Mouse (Mus musculus): ENCODE data around the gene Fndc7.
"Not testable (repeated sequence)": the region's sequence is repeated elsewhere in the genome, so short reads cannot be mapped to it uniquely, and the experiment has no call there.

Fndc7 gene

DNA sequence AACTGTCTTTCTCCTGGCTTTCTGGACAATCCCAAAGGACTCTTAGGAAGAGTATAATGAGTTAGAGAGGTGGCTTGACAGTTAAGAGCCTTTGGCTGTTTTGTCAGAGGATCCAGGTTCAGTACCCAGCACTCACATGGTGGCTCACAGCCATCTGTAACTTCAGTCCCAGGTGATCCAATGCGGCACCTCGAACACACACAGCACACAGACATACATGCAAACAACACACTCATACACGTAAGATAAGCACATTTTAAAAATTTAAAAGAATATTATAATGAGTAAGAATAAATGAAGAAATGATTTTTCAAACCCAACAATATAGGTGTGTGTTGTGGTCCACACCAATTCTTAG, 2.2 kb downstream of the Fndc7 start:
- in situ Hi-C loops (cut with MboI, MseI): loop anchor here (5.0 kb wide), 1 partner anchor 95 kb away; no protein-coding TSS in a partner anchor

- in situ Hi-C loops (cut with MboI, MseI): loop anchor here (5.0 kb wide), 1 partner anchor 95 kb away; no protein-coding TSS in a partner anchor
These were observed 2.7 kb downstream of the Fndc7 start for GRCm38 (mm10) chr3:108886934-108887617.

DNA sequence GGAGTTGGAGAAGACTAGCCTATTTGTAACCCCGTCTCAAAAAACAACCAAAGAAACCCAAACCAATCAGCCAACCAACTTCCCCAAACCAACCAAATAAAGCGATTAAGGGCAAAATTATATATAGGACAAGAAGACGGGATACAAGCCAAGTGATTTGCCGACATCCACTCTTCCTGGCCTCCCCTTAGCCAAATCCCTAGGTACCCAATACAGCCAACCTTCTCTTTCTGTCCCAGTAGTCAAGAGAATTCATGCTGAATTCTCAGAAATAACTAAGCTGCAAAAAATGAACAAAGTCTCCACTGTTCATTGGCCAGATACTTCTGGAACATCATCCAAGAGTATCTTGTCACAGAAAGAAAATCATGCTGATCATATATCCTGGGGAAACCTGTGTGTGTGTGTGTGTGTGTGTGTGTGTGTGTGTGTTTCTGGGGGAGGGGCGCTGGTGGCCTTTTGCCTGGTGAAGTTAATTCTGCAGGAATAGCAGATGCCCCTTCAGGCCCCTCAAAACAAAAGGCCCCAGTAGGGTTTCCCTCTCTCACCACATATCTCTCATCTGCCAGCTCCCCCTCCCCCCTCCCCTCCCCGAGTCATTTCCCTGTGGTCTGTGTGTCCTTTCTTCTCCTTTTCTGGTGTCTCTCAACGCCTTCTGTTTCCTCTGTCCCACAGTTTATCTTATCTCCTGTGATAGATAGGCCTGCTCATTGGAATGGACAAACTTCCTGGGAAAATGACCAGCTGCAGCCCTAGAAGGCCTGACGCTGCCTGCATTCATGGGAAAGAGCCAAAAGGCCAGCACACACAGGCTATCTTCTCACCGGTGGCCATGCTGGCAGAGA, 3.9 kb downstream of the Fndc7 start:
- in situ Hi-C loops (cut with MboI, MseI): loop anchor here (5.0 kb wide), 1 partner anchor 94 kb away; no protein-coding TSS in a partner anchor

DNA sequence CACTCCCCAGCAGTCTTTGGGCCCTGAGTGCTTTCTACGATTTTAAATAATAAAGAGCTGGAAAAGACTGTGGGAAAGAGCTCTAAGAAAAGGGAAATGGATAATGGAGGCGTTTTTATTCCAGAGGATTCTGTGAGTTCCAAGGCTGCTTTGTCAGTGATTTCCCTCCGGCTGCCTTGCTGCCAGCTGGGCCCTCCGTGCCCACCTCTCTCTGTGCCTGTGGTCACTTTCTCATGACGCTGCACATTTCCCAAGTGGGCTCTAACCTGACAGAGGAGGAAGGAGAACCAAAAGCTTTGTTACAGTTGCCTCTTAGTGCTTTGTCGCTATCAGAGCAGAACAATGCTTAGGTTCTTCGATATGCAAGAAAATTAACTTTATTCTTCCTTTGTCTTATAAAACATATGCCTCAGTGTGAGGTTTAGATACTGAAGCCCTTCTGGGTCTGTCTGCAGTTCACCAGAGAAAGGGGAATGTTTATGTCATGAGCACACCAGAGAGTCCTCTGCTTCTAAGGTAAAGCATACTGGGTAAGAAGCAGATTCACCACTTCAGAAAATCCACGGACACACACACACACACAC, 5.0 kb downstream of the Fndc7 start:
- in situ Hi-C loops (cut with MboI, MseI): loop anchor here (5.0 kb wide), 1 partner anchor 92 kb away; no protein-coding TSS in a partner anchor

DNA sequence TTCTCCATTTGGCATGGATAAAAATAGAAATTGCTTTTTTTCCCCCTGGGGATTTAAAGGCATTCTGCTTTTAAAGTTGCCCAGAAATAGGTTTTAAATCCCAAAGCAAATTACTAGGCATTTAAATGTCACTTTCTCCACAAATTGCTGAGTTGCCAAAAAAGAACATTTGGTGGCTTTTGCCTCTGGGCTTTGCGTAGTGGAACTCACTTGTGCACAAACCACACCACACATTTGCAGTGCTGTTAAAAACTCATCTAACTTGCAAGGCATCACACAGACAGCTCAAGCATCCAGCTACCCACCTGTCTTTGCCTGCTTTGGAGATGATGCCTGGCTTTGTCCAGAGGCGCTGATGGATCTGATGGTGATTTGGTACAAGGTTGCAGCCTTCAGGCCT, 6.7 kb downstream of the Fndc7 start:
- in situ Hi-C loops (cut with MboI, MseI): no loop called here

GRCm38 (mm10) chr3:108881873-108882272, 7.9 kb downstream of the Fndc7 start:
- in situ Hi-C loops (cut with MboI, MseI): not testable (repeated sequence)

DNA sequence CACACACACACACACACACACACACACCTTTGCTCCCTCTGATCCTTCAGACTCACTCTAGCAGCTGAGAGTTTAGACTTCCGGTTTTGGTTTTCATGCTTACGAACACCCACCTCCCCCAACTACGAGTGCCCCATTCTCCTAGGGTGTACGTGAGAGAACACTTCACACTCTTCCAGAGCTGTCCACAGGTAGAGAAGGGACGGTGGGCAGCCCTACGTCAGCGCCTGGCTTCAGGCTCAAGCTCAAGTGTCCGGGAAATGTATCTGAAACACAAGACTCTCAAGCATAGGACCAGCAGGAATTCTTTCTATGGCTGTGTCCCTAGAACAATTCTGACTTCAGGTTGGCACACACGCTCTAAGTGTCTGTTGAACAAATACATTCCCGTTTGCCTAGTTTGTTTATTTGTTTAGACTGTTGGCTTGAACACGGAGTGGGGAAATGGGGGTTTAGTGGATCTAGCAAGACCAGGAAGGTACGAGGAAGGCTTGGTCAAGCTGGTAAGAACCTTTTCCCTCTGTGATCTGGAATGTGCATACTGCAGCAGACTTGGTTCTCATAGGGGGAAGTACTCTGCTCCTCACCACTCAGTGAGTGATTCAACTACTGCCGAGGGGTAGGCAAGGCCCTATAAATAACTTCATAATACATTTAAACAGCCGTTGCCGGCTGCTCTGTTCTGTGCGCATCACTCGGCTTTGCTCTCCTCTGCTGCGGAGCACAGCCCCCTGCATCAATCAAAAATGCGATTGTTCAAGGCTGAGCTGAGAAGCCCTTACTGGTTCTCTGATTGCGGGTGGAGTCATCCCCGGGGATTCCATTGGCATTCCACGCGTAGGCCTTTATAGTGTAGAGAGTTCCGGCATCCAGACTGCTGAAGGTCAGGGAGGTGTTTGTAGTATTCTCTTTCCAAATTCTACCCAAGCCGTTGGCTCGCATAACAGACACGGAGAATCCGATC, 9.0 kb downstream of the Fndc7 start:
- in situ Hi-C loops (cut with MboI, MseI): no loop called here

DNA sequence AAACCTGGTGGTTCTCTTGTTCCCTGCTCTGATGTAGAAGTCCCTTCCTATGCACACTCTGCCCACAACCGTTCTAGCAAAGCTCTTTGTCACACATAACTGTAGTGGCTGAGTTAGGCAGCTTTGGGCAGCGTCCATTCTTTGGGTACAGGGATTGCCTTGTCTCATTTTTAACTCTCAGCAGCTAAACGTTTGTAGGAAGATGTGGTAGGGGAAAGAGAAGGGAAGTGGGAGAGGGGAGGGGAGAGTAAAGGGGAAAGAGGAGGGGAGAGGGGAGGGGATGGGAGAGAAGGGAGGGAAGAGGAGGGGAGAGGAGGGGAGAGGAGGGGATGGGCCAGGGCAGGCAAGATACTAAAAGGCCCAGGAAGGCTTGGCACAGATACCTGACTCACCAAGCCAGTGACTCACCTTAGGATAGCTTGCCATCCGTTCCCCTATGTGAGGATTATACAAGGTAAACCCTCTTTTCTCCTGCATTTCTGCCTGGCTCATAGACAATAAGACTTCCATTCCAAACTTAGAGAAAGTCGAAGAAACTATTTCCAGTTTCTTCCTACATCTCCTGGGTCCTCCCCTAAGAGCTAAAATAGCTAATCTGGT, 9.9 kb downstream of the Fndc7 start:
- in situ Hi-C loops (cut with MboI, MseI): no loop called here

DNA sequence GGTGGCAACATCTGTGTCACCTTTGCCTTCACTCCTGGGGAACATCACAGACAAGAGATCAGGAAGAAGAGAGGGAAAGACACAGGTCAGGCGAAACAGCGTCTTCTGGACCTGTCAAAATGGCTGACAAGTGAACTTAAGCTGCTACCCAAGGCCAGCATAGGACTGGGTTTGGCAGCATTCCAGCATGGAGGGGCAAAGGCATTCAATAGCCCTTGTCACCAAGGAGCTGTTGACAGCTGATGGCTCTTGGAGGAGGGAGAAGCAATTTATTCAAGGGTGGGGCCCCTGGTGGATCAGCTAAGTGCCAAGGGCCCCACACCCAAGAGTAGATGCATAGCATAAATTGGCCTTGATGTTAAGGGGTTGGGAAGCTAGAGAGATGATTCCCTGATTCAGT, 10.7 kb downstream of the Fndc7 start:
- in situ Hi-C loops (cut with MboI, MseI): no loop called here

GRCm38 (mm10) chr3:108870631-108871030, 19.2 kb downstream of the Fndc7 start:
- in situ Hi-C loops (cut with MboI, MseI): no loop called here

GRCm38 (mm10) chr3:108867449-108867848, 22.4 kb downstream of the Fndc7 start:
- in situ Hi-C loops (cut with MboI, MseI): loop anchor here (10.0 kb wide), 1 partner anchor 1053 kb away; no protein-coding TSS in a partner anchor

DNA sequence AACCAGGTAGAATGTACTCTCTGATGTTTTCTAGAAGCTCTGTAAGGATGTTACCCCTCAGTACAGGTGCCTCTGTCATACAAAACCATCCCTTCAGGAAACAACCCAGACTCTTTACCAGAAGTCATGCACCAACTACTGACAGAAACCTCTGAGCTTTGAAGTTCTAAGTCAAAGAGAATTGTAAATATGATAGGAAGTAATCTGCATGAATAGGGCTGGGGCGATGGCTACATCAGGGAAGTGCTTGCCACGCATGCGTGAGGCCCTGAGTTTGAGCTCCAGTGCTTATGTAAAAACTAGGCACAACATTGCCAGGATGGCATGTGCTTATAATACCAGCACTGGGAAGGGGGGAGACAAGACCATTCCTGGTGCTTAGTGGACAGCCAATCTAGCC, 24.1 kb downstream of the Fndc7 start:
- in situ Hi-C loops (cut with MboI, MseI): loop anchor here (10.0 kb wide), 1 partner anchor 1051 kb away; no protein-coding TSS in a partner anchor

- in situ Hi-C loops (cut with MboI, MseI): loop anchor here (10.0 kb wide), 1 partner anchor 1050 kb away; no protein-coding TSS in a partner anchor
These were observed 24.7 kb downstream of the Fndc7 start for GRCm38 (mm10) chr3:108865129-108865528.

GRCm38 (mm10) chr3:108863091-108863490, 26.7 kb downstream of the Fndc7 start:
- in situ Hi-C loops (cut with MboI, MseI): loop anchor here (10.0 kb wide), 1 partner anchor 1048 kb away; no protein-coding TSS in a partner anchor

GRCm38 (mm10) chr3:108862282-108862681, 27.5 kb downstream of the Fndc7 start:
- in situ Hi-C loops (cut with MboI, MseI): loop anchor here (10.0 kb wide), 1 partner anchor 1047 kb away; no protein-coding TSS in a partner anchor

GRCm38 (mm10) chr3:108860786-108861185, 29.0 kb downstream of the Fndc7 start:
- in situ Hi-C loops (cut with MboI, MseI): loop anchor here (10.0 kb wide), 1 partner anchor 1046 kb away; no protein-coding TSS in a partner anchor

GRCm38 (mm10) chr3:108858231-108858770, 31.5 kb downstream of the Fndc7 start:
- in situ Hi-C loops (cut with MboI, MseI): no loop called here

DNA sequence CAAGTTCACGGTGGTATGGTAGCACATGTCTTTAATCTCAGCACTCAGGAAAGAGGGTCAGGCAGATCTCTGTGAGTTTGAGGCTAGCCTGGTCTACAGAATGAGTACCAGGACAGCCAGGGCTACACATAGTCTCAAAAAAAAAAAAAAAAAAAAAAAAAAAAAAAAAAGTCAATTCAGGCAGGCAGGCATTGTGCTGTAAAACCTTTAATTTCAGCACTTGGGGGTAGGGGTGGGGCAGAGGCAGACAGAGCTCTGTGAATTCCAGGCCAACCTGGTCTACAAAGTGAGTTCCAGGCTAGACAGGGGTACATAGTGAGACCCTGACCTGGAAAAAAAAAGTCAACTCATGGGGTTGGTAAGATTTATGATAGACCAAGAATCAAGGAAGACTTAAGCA, 32.1 kb downstream of the Fndc7 start:
- in situ Hi-C loops (cut with MboI, MseI): no loop called here

- in situ Hi-C loops (cut with MboI, MseI): no loop called here
These were observed 32.7 kb downstream of the Fndc7 start for GRCm38 (mm10) chr3:108857124-108857470.
